Mouse (Mus musculus): ENCODE measurements at regions not wholly inside any gene's neighbourhood (a gene's known extent, or its start where the extent isn't known, plus 50 kb on each side); places are given as distances from the start of the nearest gene placed in this dataset.
A peak's percentile ranks its signal among the peaks of the same experiment; 100 is the strongest.

- Histone ChIP-seq H3K27me3 (ENCODE audit: low read depth, poor library complexity, severe bottlenecking) (no peaks in the 10 kb centered on the region), H3K4me1 (no peaks in the 10 kb centered on the region), H3K27ac (no peak overlapping the region), H3K36me3 (no peaks in the 10 kb centered on the region), H3K9me3 (replicated peaks) (no peaks in the 10 kb centered on the region), H3K4me3 (no peak overlapping the region)
- 90% methylated on average over 2 of the region's 2 CpGs for WGBS
- no peak for DNase-seq (ENCODE audit: low spot score)
These were observed 591.3 kb upstream of the Fat1 start for GRCm38 (mm10) chr8:44343924-44344323.

DNA sequence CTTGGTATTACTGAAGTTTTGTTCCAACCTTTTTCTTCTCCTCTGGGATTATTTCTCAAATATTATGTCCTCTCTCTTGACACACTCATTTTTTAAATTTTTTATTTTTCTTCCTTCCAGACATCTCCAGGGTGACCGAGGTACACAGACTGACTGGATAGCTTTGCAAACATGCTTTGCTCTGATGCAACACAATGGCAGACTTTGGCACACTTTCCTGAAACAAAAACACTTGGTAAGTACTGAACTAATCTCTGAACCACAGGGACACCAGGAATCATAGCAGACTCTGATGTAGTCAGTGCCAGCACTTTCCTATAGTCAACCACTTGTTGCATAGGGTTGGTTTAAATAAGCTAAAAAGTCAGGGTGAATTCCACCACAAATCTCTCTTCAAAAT lies 587.8 kb upstream of the Fat1 start:
- 95% methylated on average over 1 of the region's 1 CpGs for WGBS

GRCm38 (mm10) chr8:44373987-44374386 lies 561.3 kb upstream of the Fat1 start:
- Histone ChIP-seq H3K4me1 (no peaks in the 10 kb centered on the region), H3K27me3 (ENCODE audit: low read depth, poor library complexity, severe bottlenecking) (no peaks in the 10 kb centered on the region), H3K4me3 (no peak overlapping the region), H3K27ac (no peak overlapping the region), H3K9me3 (replicated peaks) (no peaks in the 10 kb centered on the region), H3K36me3 (no peaks in the 10 kb centered on the region)
- DNase-seq (ENCODE audit: low spot score) = no peak
- WGBS = 91% methylated on average over 6 of the region's 6 CpGs

More for the DNA sequence above, 587.8 kb upstream of the Fat1 start:
- Histone ChIP-seq H3K27me3 (ENCODE audit: low read depth, poor library complexity, severe bottlenecking) (no peaks in the 10 kb centered on the region), H3K9me3 (replicated peaks) (no peaks in the 10 kb centered on the region), H3K27ac (no peak overlapping the region), H3K4me1 (no peaks in the 10 kb centered on the region), H3K36me3 (no peaks in the 10 kb centered on the region), H3K4me3 (no peak overlapping the region)
- DNase-seq (ENCODE audit: low spot score) = no peak

DNA sequence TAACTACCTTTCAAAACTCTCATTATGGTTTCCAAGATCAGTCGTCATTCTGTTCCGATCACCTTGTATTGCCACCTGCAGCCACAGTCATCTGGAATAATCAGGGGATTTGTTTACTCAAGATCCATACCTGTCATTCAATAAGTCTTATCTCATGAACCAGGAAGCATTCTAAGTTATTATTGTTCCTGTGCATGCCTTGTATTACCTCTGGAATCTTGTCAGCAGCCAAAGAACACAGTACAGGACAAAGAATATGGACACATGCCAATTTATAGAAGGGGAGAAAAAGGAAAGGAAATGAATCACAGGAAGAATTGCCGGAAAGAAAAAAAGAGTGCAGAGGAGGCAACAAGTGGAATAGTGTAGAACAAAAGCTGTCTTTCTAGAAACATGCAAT lies 557.5 kb upstream of the Fat1 start:
- H3K27me3 ChIP-seq (ENCODE audit: low read depth, poor library complexity, severe bottlenecking) = no peaks in the 10 kb centered on the region
- no peaks in the 10 kb centered on the region for H3K4me1 ChIP-seq
- no peaks in the 10 kb centered on the region for H3K9me3 ChIP-seq (replicated peaks)
- 93% methylated on average over 3 of the region's 3 CpGs for WGBS
- no peak for DNase-seq (ENCODE audit: low spot score)
- H3K27ac ChIP-seq = no peak overlapping the region
- H3K36me3 ChIP-seq = no peaks in the 10 kb centered on the region
- H3K4me3 ChIP-seq = no peak overlapping the region

- 94% methylated on average over 6 of the region's 6 CpGs for WGBS
- H3K9me3 ChIP-seq (replicated peaks) = no peaks in the 10 kb centered on the region
These were observed 526.8 kb upstream of the Fat1 start for GRCm38 (mm10) chr8:44408462-44408861.

DNA sequence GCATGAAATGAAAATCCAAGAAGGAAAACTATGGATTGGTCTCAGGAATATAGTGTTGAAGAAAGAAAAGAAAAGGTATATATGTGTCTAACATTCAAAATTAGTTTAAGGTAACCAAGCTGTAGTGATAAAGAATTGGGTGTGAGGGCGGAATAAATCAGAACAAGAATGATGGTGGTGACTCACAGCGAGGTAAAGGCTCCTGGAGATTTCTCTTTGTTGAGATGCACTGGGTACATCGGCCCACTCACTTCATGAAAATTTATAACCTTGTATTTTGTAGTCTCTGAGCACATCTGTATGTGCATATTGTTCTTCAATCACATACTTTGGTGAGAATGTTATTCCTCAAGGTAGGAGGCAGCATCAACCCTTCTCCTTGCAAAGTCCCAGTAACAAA lies 525.0 kb upstream of the Fat1 start:
- DNase-seq (ENCODE audit: low spot score) = no peak
- no peak overlapping the region for H3K4me3 ChIP-seq
- H3K9me3 ChIP-seq (replicated peaks) = no peaks in the 10 kb centered on the region
- H3K4me1 ChIP-seq = no peaks in the 10 kb centered on the region
- H3K27ac ChIP-seq = no peak overlapping the region
- 85% methylated on average over 3 of the region's 3 CpGs for WGBS
- H3K36me3 ChIP-seq = no peaks in the 10 kb centered on the region
- H3K27me3 ChIP-seq (ENCODE audit: low read depth, poor library complexity, severe bottlenecking) = no peaks in the 10 kb centered on the region

More at GRCm38 (mm10) chr8:44408462-44408861, 526.8 kb upstream of the Fat1 start:
- Histone ChIP-seq H3K4me3 (no peak overlapping the region), H3K36me3 (no peaks in the 10 kb centered on the region), H3K27me3 (ENCODE audit: low read depth, poor library complexity, severe bottlenecking) (no peaks in the 10 kb centered on the region), H3K4me1 (no peaks in the 10 kb centered on the region), H3K27ac (no peak overlapping the region)
- no peak for DNase-seq (ENCODE audit: low spot score)

- H3K27ac ChIP-seq = no peak overlapping the region
- no peaks in the 10 kb centered on the region for H3K4me1 ChIP-seq
- no peaks in the 10 kb centered on the region for H3K27me3 ChIP-seq (ENCODE audit: low read depth, poor library complexity, severe bottlenecking)
- H3K9me3 ChIP-seq (replicated peaks) = no peaks in the 10 kb centered on the region
- H3K36me3 ChIP-seq = no peaks in the 10 kb centered on the region
- no peak for DNase-seq (ENCODE audit: low spot score)
- 84% methylated on average over 8 of the region's 8 CpGs for WGBS
- no peak overlapping the region for H3K4me3 ChIP-seq
These were observed 517.2 kb upstream of the Fat1 start for GRCm38 (mm10) chr8:44418003-44418402.

- Histone ChIP-seq H3K36me3 (no peaks in the 10 kb centered on the region), H3K9me3 (replicated peaks) (no peaks in the 10 kb centered on the region), H3K27me3 (ENCODE audit: low read depth, poor library complexity, severe bottlenecking) (peaks cover 12% of the 10 kb centered on the region; the same call in 1 of the 2 replicates), H3K27ac (no peak overlapping the region), H3K4me1 (peaks cover 14% of the 10 kb centered on the region; the same call in 1 of the 2 replicates), H3K4me3 (no peak overlapping the region)
- no peak for DNase-seq (ENCODE audit: low spot score)
- WGBS = 55% methylated on average over 3 of the region's 3 CpGs
These were observed 479.8 kb upstream of the Fat1 start for GRCm38 (mm10) chr8:44455433-44455832.

- Histone ChIP-seq H3K36me3 (no peaks in the 10 kb centered on the region), H3K27ac (no peak overlapping the region), H3K27me3 (ENCODE audit: low read depth, poor library complexity, severe bottlenecking) (peaks cover 12% of the 10 kb centered on the region; the same call in 1 of the 2 replicates), H3K9me3 (replicated peaks) (no peaks in the 10 kb centered on the region), H3K4me1 (peaks cover 12% of the 10 kb centered on the region; the same call in 1 of the 2 replicates), H3K4me3 (no peak overlapping the region)
- DNase-seq (ENCODE audit: low spot score) = peak; percentile 35
- 69% methylated on average over 7 of the region's 7 CpGs for WGBS
These were observed 478.9 kb upstream of the Fat1 start for GRCm38 (mm10) chr8:44456336-44456735.

DNA sequence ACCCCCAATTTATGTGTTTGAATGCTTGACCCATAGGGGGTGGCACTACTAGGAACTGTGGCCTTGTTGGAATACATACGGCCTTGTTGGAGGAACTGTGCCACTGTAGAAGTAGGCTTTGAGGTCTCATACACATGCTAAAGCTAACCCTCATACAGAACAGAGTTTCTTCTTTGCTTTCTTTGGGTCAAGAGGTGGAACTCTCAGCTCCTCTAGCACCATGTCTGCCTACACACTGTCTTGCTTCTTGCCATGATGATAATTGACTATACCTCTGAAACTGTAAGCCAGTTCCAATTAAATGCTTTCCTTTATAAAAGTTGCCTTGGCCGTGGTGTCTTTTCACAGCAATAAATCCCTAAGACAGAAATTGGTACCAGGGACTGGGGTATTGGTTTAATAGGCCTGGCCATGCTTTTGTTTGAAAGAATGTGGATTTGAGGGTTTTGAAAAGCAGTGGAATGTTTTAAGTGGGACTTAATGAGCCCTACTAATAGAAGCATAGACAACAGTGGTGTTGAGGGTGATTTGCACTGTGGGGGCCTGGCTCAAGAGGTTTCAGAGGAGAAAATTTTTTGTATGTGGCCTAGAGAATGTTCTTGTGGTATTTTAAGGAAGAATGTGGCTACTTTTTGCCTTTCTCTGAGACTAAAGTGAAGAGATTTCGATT lies 468.7 kb upstream of the Fat1 start:
- DNase-seq (ENCODE audit: low spot score) = no peak
- no peaks in the 10 kb centered on the region for H3K9me3 ChIP-seq (replicated peaks)

GRCm38 (mm10) chr8:44512876-44513275 lies 422.4 kb upstream of the Fat1 start:
- no peaks in the 10 kb centered on the region for H3K36me3 ChIP-seq

More for the DNA sequence above, 468.7 kb upstream of the Fat1 start:
- 75% methylated on average over 3 of the region's 3 CpGs for WGBS
- H3K4me3 ChIP-seq = no peak overlapping the region
- H3K4me1 ChIP-seq = no peaks in the 10 kb centered on the region
- H3K36me3 ChIP-seq = no peaks in the 10 kb centered on the region
- H3K27ac ChIP-seq = no peak overlapping the region
- no peaks in the 10 kb centered on the region for H3K27me3 ChIP-seq (ENCODE audit: low read depth, poor library complexity, severe bottlenecking)

DNA sequence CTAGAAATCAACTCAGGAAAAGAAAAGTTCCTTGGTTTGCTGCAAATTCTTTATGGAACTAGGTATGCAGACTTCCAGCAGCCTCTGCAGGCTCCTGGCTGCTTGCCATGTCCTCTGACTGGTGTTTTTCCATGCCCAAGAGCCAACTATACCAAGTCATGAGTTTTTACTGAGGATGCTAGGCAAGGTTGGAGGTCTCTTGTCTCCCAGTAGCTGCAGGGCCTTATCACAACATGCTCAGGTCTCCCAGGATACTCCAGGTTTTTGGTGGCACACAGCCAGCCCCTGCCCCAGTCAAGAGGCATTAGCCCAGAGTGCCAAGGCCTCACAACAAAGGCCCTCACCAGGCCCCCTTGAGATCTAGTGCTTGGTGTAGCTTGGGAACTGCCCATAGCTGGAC lies 409.3 kb upstream of the Fat1 start:
- H3K27ac ChIP-seq = no peak overlapping the region
- no peaks in the 10 kb centered on the region for H3K27me3 ChIP-seq (ENCODE audit: low read depth, poor library complexity, severe bottlenecking)
- H3K4me1 ChIP-seq = no peaks in the 10 kb centered on the region
- H3K9me3 ChIP-seq (replicated peaks) = no peaks in the 10 kb centered on the region
- no peak overlapping the region for H3K4me3 ChIP-seq
- DNase-seq (ENCODE audit: low spot score) = no peak
- H3K36me3 ChIP-seq = no peaks in the 10 kb centered on the region

More at GRCm38 (mm10) chr8:44512876-44513275, 422.4 kb upstream of the Fat1 start:
- Histone ChIP-seq H3K27me3 (ENCODE audit: low read depth, poor library complexity, severe bottlenecking) (no peaks in the 10 kb centered on the region), H3K27ac (no peak overlapping the region), H3K4me1 (no peaks in the 10 kb centered on the region), H3K9me3 (replicated peaks) (no peaks in the 10 kb centered on the region), H3K4me3 (no peak overlapping the region)
- DNase-seq (ENCODE audit: low spot score) = no peak
- 90% methylated on average over 1 of the region's 1 CpGs for WGBS

DNA sequence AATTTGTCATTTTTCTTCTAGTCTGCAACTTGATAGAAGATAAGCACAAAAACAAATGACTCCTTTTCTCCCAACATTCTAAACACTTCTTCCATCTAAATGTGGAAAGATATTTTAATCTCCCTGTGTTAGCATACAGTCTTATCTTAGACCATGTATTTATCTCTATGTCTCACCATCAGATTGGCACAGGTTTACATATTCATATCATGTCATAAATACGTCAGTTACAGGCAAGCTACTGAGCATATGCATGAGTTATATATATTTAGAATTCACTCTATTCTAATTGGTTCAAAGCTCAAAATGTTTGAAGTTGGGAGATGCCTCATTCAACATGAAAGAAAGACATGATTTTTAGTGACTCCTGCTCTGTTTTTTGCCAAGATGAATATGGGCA lies 405.6 kb upstream of the Fat1 start:
- DNase-seq (ENCODE audit: low spot score) = no peak
- H3K27me3 ChIP-seq (ENCODE audit: low read depth, poor library complexity, severe bottlenecking) = no peaks in the 10 kb centered on the region
- H3K4me1 ChIP-seq = no peaks in the 10 kb centered on the region
- WGBS = 87% methylated on average over 1 of the region's 1 CpGs
- no peaks in the 10 kb centered on the region for H3K36me3 ChIP-seq
- no peak overlapping the region for H3K4me3 ChIP-seq
- no peak overlapping the region for H3K27ac ChIP-seq
- H3K9me3 ChIP-seq (replicated peaks) = no peaks in the 10 kb centered on the region

GRCm38 (mm10) chr8:44548885-44549284 lies 386.4 kb upstream of the Fat1 start:
- Histone ChIP-seq H3K9me3 (replicated peaks) (no peaks in the 10 kb centered on the region), H3K4me3 (no peak overlapping the region), H3K27ac (no peak overlapping the region), H3K27me3 (ENCODE audit: low read depth, poor library complexity, severe bottlenecking) (no peaks in the 10 kb centered on the region), H3K36me3 (no peaks in the 10 kb centered on the region), H3K4me1 (no peaks in the 10 kb centered on the region)
- whole genome bisulfite sequencing = 82% methylated on average over 3 of the region's 3 CpGs
- no peak for DNase-seq (ENCODE audit: low spot score)
